Mouse (Mus musculus) cortical plate, adult 2 months (tissue): Measurements from ENCODE around the gene Trmt2a.

Source experiments
- CTCF ChIP-seq: fragments of 200-500 bp; IDR thresholded peaks from 2 replicates; pipeline ENCODE4 v1.5.1; 2011; ENCODE audit warnings: mild to moderate bottlenecking, control low read depth, low read length; ENCODE audit not compliant: insufficient read depth; ENCODE audit errors: extremely low read depth
- POLR2A ChIP-seq: fragments of 200-500 bp; IDR thresholded peaks from 2 replicates; pipeline ENCODE4 v1.6.1; 2011; ENCODE audit warnings: mild to moderate bottlenecking, low read length, control low read depth; ENCODE audit not compliant: insufficient read depth; ENCODE audit errors: extremely low read depth

GRCm38 (mm10) chr16:18220856-18221542 is 27.5 kb upstream of the Trmt2a start:
- TF ChIP-seq POLR2A (no peak), CTCF (no peak)
